Mouse (Mus musculus) bone marrow macrophage, adult 2 months (primary cell): ENCODE measurements around the gene Itm2a.

ENCODE experiments used
- CTCF ChIP-seq: IDR thresholded peaks from 2 replicates; pipeline ENCODE4 v1.5.1; 2012; ENCODE audit warnings: low read depth, mild to moderate bottlenecking, low read length, moderate library complexity
- POLR2A ChIP-seq: IDR thresholded peaks from 2 replicates; pipeline ENCODE4 v1.6.1; 2012; ENCODE audit warnings: mild to moderate bottlenecking, low read depth, low read length, borderline replicate concordance

DNA sequence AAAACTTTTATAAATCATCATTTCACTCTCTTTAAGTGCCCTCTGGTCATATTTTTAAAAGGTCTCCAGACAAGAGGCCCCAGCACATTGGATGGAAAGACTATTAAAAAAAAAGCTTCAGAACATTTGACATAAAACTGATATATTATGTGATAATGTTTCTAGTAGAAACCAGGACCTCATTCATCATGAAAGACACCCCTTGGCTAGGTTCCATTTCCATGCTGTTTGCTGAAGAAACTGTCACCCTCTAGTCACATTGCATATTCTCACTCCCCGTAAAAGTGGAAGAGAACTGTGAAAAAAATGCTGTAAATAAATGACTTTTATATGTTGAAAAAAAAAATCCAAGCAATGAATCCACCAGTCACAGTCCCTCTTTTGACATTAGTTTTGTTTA lies 12.8 kb upstream of the Itm2a start:
- TF ChIP-seq CTCF (no peak), POLR2A (no peak)
